10 mouse cellular contexts compared by ENCODE assay signal in genomic region chr8:85526105-85526504, GRCm38 (mm10). TPM values are rescaled to one million over a fixed set of nuclear protein-coding genes. Genes with fewer than 3 reads are reported as not detected.
DNase-seq lines count a peak whose midpoint lies in the region; ATAC-seq and TF ChIP-seq lines count a peak whose summit lies in the region.
"Had no signal": no experiment of that assay in that cellular context is flagged by ENCODE, and none has a peak within 500 bp of the region (broad histone marks: within the 10 kb centered on the region; RNA-seq: fewer than 3 reads in every experiment).

No protein-coding gene starts in this region.

- no peaks in the 10 kb centered on the region for H3K9me3 ChIP-seq in heart, embryonic 11.5 days (replicated peaks; ENCODE audit: control insufficient read depth, low read length)
- 0 out of 2 replicates have a peak, but pooled peaks cover 5% of the 10 kb centered on the region for H3K9me3 ChIP-seq in embryonic facial prominence, embryonic 14.5 days (ENCODE audit: control insufficient read depth, low read length)
- no peaks in the 10 kb centered on the region for H3K9me3 ChIP-seq in stomach, postnatal 0 days (ENCODE audit: control insufficient read depth, low read length)
- H3K9me3 ChIP-seq: embryonic facial prominence, embryonic 13.5 days had no signal

- no peak; the same call in 1 of the 2 replicates for TF ChIP-seq CTCF in heart, adult 2 months (IDR thresholded peaks at IDR 0.05)
- TF ChIP-seq CTCF in stomach, postnatal 0 days (IDR thresholded peaks at IDR 0.05; ENCODE audit: low read depth) = peak; percentile 93

- TF ChIP-seq POLR2A in heart, adult 2 months (IDR thresholded peaks at IDR 0.05; ENCODE audit: insufficient read depth, low read depth, low read length) = no peak

- H3K27me3 ChIP-seq in heart, adult 2 months (ENCODE audit: control insufficient read depth, insufficient read depth, low read length) = no peaks in the 10 kb centered on the region
- H3K27me3 ChIP-seq in heart, embryonic 11.5 days (ENCODE audit: control insufficient read depth, insufficient read depth, low read length) = no peaks in the 10 kb centered on the region
- no peaks in the 10 kb centered on the region for H3K27me3 ChIP-seq in embryonic facial prominence, embryonic 14.5 days (replicated peaks; ENCODE audit: control insufficient read depth, insufficient read depth, low read length)
- H3K27me3 ChIP-seq in stomach, postnatal 0 days (ENCODE audit: control insufficient read depth, insufficient read depth, low read length) = no peaks in the 10 kb centered on the region
- H3K27me3 ChIP-seq: embryonic facial prominence, embryonic 13.5 days had no signal

- no peak overlapping the region for H3K9ac ChIP-seq in heart, adult 2 months (ENCODE audit: low read depth, low read length)
- no peak overlapping the region for H3K9ac ChIP-seq in heart, embryonic 11.5 days (ENCODE audit: low read depth, low read length)
- no peak overlapping the region for H3K9ac ChIP-seq in embryonic facial prominence, embryonic 14.5 days (ENCODE audit: low read depth, low read length)
- H3K9ac ChIP-seq in stomach, postnatal 0 days (ENCODE audit: low read length) = no peak overlapping the region
- H3K9ac ChIP-seq: embryonic facial prominence, embryonic 13.5 days had no signal

- WGBS in heart, adult 2 months = 20% methylated on average over 6 of the region's 6 CpGs
- WGBS in heart, embryonic 11.5 days (ENCODE audit: insufficient replicate concordance) = 31% methylated on average over 6 of the region's 6 CpGs
- 29% methylated on average over 6 of the region's 6 CpGs for WGBS in embryonic facial prominence, embryonic 14.5 days
- 33% methylated on average over 6 of the region's 6 CpGs for WGBS in stomach, postnatal 0 days

- TF ChIP-seq EP300 in heart, adult 2 months (IDR thresholded peaks at IDR 0.05; ENCODE audit: insufficient read depth, low read depth, low read length) = peak; percentile 72; the same call in 1 of the 2 replicates
- no peak for TF ChIP-seq EP300 in stomach, postnatal 0 days (optimal IDR thresholded peaks at IDR 0.05)

- intact Hi-C loops in heart, adult 2 months (cut with DNase I) = loop anchor here (1.0 kb wide), 1 partner anchor 70 kb away; no protein-coding TSS in a partner anchor

- H3K36me3 ChIP-seq in heart, adult 2 months (ENCODE audit: control insufficient read depth, insufficient read depth, low read length) = no peaks in the 10 kb centered on the region
- H3K36me3 ChIP-seq in heart, embryonic 11.5 days (ENCODE audit: control insufficient read depth, insufficient read depth, low read length) = no peaks in the 10 kb centered on the region
- H3K36me3 ChIP-seq in embryonic facial prominence, embryonic 14.5 days (ENCODE audit: control insufficient read depth, insufficient read depth, low read length) = peaks cover 40% of the 10 kb centered on the region
- peaks cover 7% of the 10 kb centered on the region; the same call in 1 of the 2 replicates for H3K36me3 ChIP-seq in stomach, postnatal 0 days (ENCODE audit: control insufficient read depth, insufficient read depth, low read length)

- H3K4me2 ChIP-seq in heart, embryonic 11.5 days = no peak overlapping the region
- H3K4me2 ChIP-seq in embryonic facial prominence, embryonic 14.5 days (ENCODE audit: low read depth, low read length) = no peak overlapping the region
- H3K4me2 ChIP-seq in stomach, postnatal 0 days (replicated peaks; ENCODE audit: low read depth) = no peak overlapping the region
- H3K4me2 ChIP-seq: embryonic facial prominence, embryonic 13.5 days had no signal

- no peak overlapping the region for H3K4me3 ChIP-seq in heart, adult 2 months
- H3K4me3 ChIP-seq in heart, embryonic 11.5 days (ENCODE audit: low read depth, low read length) = no peak overlapping the region
- no peak overlapping the region for H3K4me3 ChIP-seq in embryonic facial prominence, embryonic 14.5 days (ENCODE audit: low read depth, low read length)
- H3K4me3 ChIP-seq in stomach, postnatal 0 days (ENCODE audit: low read depth, low read length) = no peak overlapping the region
- H3K4me3 ChIP-seq: embryonic facial prominence, embryonic 13.5 days had no signal

- no peaks in the 10 kb centered on the region for H3K79me2 ChIP-seq in heart, adult 2 months (replicated peaks; ENCODE audit: control insufficient read depth, insufficient read depth, low read length)

- peak; percentile 60 to 69 for DNase-seq in heart, adult 2 months
- DNase-seq in CD4-positive helper T cell, adult 2 months (ENCODE audit: low read depth, low spot score) = peak; percentile 55
- peak; percentile 55 to 76 for DNase-seq in adrenal gland, postnatal 36 days
- DNase-seq in embryonic facial prominence, embryonic 14.5 days (ENCODE audit: low spot score) = peak; percentile 65
- peak; percentile 53 to 67 for DNase-seq in kidney, postnatal 25 days
- peak; percentile 55 to 71 for DNase-seq in lung, postnatal 4 days
- DNase-seq in stomach, postnatal 0 days (ENCODE audit: low spot score) = peak; percentile 63

- no peak overlapping the region; the same call in 1 of the 2 replicates for H3K27ac ChIP-seq in heart, adult 2 months
- no peak overlapping the region for H3K27ac ChIP-seq in heart, embryonic 11.5 days (ENCODE audit: low read depth, low read length)
- no peak overlapping the region for H3K27ac ChIP-seq in embryonic facial prominence, embryonic 14.5 days (replicated peaks; ENCODE audit: low read depth, low read length)
- H3K27ac ChIP-seq in stomach, postnatal 0 days (replicated peaks) = no peak overlapping the region
- H3K27ac ChIP-seq: embryonic facial prominence, embryonic 13.5 days; macrophage had no signal

- ATAC-seq in heart, embryonic 11.5 days (replicated peaks; ENCODE audit: insufficient number of reproducible peaks, low FRiP score, low TSS enrichment) = no peak
- no peak for ATAC-seq in embryonic facial prominence, embryonic 14.5 days (ENCODE audit: low read depth)
- no peak for ATAC-seq in stomach, postnatal 0 days (ENCODE audit: low FRiP score, low TSS enrichment)

- peaks cover 4% of the 10 kb centered on the region; the same call in 1 of the 2 replicates for H3K4me1 ChIP-seq in heart, adult 2 months (ENCODE audit: control insufficient read depth, insufficient read depth, low read length)
- H3K4me1 ChIP-seq in heart, embryonic 11.5 days (ENCODE audit: control insufficient read depth, insufficient read depth, low read length) = no peaks in the 10 kb centered on the region; the same call in 1 of the 2 replicates
- H3K4me1 ChIP-seq in embryonic facial prominence, embryonic 14.5 days (ENCODE audit: control insufficient read depth, insufficient read depth, low read length) = no peaks in the 10 kb centered on the region
- no peaks in the 10 kb centered on the region for H3K4me1 ChIP-seq in stomach, postnatal 0 days (replicated peaks; ENCODE audit: control insufficient read depth, insufficient read depth)
- H3K4me1 ChIP-seq: embryonic facial prominence, embryonic 13.5 days had no signal

RNA-seq across cellular contexts. Expression of gene Dnaja2, which starts 29.0 kb away (rescaled TPM):
- 100 to 1,000 TPM; 250 to 278 TPM for total RNA-seq in heart, adult 2 months (2021)
- 30.2 and 51.2 TPM in 2 replicates for polyA plus RNA-seq in heart, adult 2 months (2012; rRNA removed)
- polyA plus RNA-seq in heart, embryonic 11.5 days (2014; fragmentation: Nextera tagmentation; extraction: Ambion mirVana) = 142 and 161 TPM in 2 replicates
- total RNA-seq in adrenal gland, postnatal 36 days (2021) = 100 to 1,000 TPM; 174 to 175 TPM
- 149 and 159 TPM in 2 replicates for polyA plus RNA-seq in embryonic facial prominence, embryonic 14.5 days (2014; fragmentation: Nextera tagmentation; extraction: Ambion mirVana)
- polyA plus RNA-seq in stomach, postnatal 0 days (2015; fragmentation: Nextera tagmentation; extraction: Ambion mirVana) = 90.4 and 98.1 TPM in 2 replicates

RNA-seq across cellular contexts. Expression of gene Gpt2, which starts 33.7 kb away (rescaled TPM):
- 10 to 100 TPM; 32.4 to 35.2 TPM for total RNA-seq in heart, adult 2 months (2021)
- 19.7 and 30.0 TPM in 2 replicates for polyA plus RNA-seq in heart, adult 2 months (2012; rRNA removed)
- 13.6 and 13.9 TPM in 2 replicates for polyA plus RNA-seq in heart, embryonic 11.5 days (2014; fragmentation: Nextera tagmentation; extraction: Ambion mirVana)
- 100 to 1,000 TPM in 1 of 2 experiments, 10 to 100 TPM in 1; 65.0 to 339 TPM for total RNA-seq in adrenal gland, postnatal 36 days (2021)
- polyA plus RNA-seq in embryonic facial prominence, embryonic 14.5 days (2014; fragmentation: Nextera tagmentation; extraction: Ambion mirVana) = 33.3 and 34.0 TPM in 2 replicates
- polyA plus RNA-seq in stomach, postnatal 0 days (2015; fragmentation: Nextera tagmentation; extraction: Ambion mirVana) = 32.7 and 37.6 TPM in 2 replicates
